Mouse (Mus musculus) heart, postnatal 0 days (tissue): Measurements from ENCODE around the gene Atat1.
A peak's percentile ranks its signal among the peaks of the same experiment; 100 is the strongest.

Experiments used
- CTCF ChIP-seq: IDR thresholded peaks from 2 replicates; pipeline ENCODE4 v1.5.1; 2016; ENCODE audit warnings: antibody characterized with exemption, control low read depth, low read depth
- EP300 ChIP-seq: IDR thresholded peaks from 2 replicates; pipeline ENCODE4 v1.6.1; 2016; ENCODE audit warnings: antibody characterized with exemption, low read depth

GRCm38 (mm10) chr17:35866911-35867890 is 42.7 kb downstream of the Atat1 start:
- TF ChIP-seq CTCF (0 out of 2 replicates have a peak, but pooled peaks have one; percentile 13), EP300 (no peak)
